Mouse (Mus musculus) liver, postnatal 0 days (tissue): ENCODE data around the gene Sv2b. TPM values are rescaled to one million over a fixed set of nuclear protein-coding genes. Genes with fewer than 3 reads are reported as not detected.

ENCODE experiments used
- ATAC-seq: fragments of 200-750 bp; cut with Nextera tagmentation; 2 replicates; pipeline ENCODE4 v1.8.0; 2017; ENCODE audit warnings: mild to moderate bottlenecking, moderate library complexity
- DNase-seq: peaks from one replicate; pipeline ENCODE4 v3.0.0-alpha.2; 2016
- H3K27ac ChIP-seq: fragments of 300-500 bp; sonication (generic); 2 replicates; pipeline ENCODE4 v1.5.1; 2014; ENCODE audit warnings: antibody characterized with exemption, moderate library complexity, mild to moderate bottlenecking, low read depth
- H3K27me3 ChIP-seq: fragments of 300-500 bp; sonication (generic); 2 replicates; pipeline ENCODE4 v1.6.1; 2014; ENCODE audit warnings: low read length, control low read depth, mixed read lengths; ENCODE audit not compliant: insufficient read depth
- H3K36me3 ChIP-seq: fragments of 300-500 bp; sonication (generic); replicated peaks from 2 replicates; pipeline ENCODE4 v1.6.1; 2014; ENCODE audit warnings: mild to moderate bottlenecking, control low read depth, low read length, moderate library complexity, mixed read lengths; ENCODE audit not compliant: insufficient read depth
- H3K4me1 ChIP-seq: fragments of 300-500 bp; sonication (generic); 2 replicates; pipeline ENCODE4 v1.6.1; 2014; ENCODE audit warnings: antibody characterized with exemption, mild to moderate bottlenecking, control low read depth; ENCODE audit not compliant: insufficient read depth
- H3K4me2 ChIP-seq: fragments of 300-500 bp; sonication (generic); 2 replicates; pipeline ENCODE4 v1.6.1; 2014; ENCODE audit warnings: low read depth, mild to moderate bottlenecking, low read length, moderate library complexity, mixed read lengths
- H3K4me3 ChIP-seq: fragments of 300-500 bp; sonication (generic); 2 replicates; pipeline ENCODE4 v1.5.1; 2014; ENCODE audit warnings: low read depth, low read length
- H3K9ac ChIP-seq: fragments of 300-500 bp; sonication (generic); replicated peaks from 2 replicates; pipeline ENCODE4 v1.6.1; 2014; ENCODE audit warnings: mild to moderate bottlenecking, moderate library complexity
- H3K9me3 ChIP-seq: fragments of 300-500 bp; sonication (generic); 2 replicates; pipeline ENCODE4 v1.6.1; 2016; ENCODE audit warnings: mild to moderate bottlenecking, control low read depth, low read length, mixed read lengths
- CTCF ChIP-seq: sonication (generic); IDR thresholded peaks from 2 replicates; pipeline ENCODE4 v1.5.1; 2016; ENCODE audit warnings: antibody characterized with exemption, low read depth
- EP300 ChIP-seq: IDR thresholded peaks from 2 replicates; pipeline ENCODE4 v1.6.1; 2016; ENCODE audit warnings: antibody characterized with exemption, low read depth, mild to moderate bottlenecking
- WGBS: fragments of 180-500 bp; shearing (Covaris S2); extraction: QIAGEN DNeasy Blood & Tissue Kit; methylation state at CpG from one replicate; pipeline ENCODE4 v1.1.7; 2014; ENCODE audit not compliant: insufficient replicate concordance; 5-methylcytosine and 5-hydroxymethylcytosine counted together
- polyA plus RNA-seq: library from polyadenylated mRNA; unstranded; fragments of >200 nt; fragmentation: Nextera tagmentation; extraction: Ambion mirVana; gene quantifications from 2 replicates; pipeline ENCODE4 v1.2.1, GENCODE M21; 2015

Gene Sv2b
- polyA plus RNA-seq, 1 experiment from 2014 or later: not detected

DNA sequence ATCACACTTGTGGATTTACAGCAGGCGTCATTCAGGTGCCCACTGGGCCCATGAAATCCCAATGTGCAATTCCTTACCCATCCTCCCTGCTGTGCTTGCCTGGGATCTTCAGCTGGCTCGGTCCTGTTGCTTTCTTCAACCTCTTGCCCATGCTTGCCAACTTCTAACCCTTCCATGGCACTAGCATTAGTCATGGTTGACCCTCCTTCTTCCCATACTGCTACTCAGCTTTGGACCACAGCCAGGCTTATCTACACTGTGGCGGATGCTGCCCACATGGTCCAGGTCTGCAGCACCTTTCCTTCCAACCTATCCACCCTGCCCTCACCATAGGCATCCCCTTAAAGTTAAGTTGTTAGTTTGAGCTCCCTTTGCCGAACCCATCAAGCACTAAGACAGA is 28.0 kb downstream of the Sv2b start:
- DNase-seq (no peak), ATAC-seq (no peak)
- H3K4me2 ChIP-seq: no peak overlapping the region
- 70% methylated on average over 4 of the region's 4 CpGs for WGBS
- no peaks in the 10 kb centered on the region for H3K4me1 ChIP-seq
- H3K27ac ChIP-seq: no peak overlapping the region
- H3K27me3 ChIP-seq: no peaks in the 10 kb centered on the region
- no peaks in the 10 kb centered on the region for H3K9me3 ChIP-seq
- H3K36me3 ChIP-seq: no peaks in the 10 kb centered on the region
- H3K4me3 ChIP-seq: no peak overlapping the region
- H3K9ac ChIP-seq: no peak overlapping the region
- no peak for TF ChIP-seq EP300
- TF ChIP-seq CTCF: no peak

DNA sequence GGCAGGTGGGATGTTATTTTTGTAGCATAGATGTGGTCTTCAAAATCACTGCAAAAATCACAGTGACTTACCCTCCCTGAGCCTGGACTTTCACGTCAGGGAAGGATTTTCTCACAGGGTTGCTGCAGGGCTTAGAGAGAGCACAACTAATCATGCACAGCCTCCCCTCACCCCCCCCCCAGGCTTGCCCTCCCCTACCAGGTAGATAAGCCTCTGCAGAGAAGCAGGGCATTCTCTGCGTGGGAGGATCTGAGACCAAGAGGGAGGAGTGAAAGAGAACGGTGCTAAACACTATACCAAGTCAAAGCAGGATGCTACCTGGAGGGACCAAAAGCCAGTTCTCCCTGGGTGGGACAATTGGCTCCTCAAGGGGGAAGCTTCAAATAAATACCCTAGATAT is 31.2 kb downstream of the Sv2b start:
- Histone ChIP-seq H3K9ac (no peak overlapping the region), H3K27me3 (no peaks in the 10 kb centered on the region), H3K4me2 (no peak overlapping the region), H3K9me3 (no peaks in the 10 kb centered on the region), H3K27ac (no peak overlapping the region), H3K36me3 (no peaks in the 10 kb centered on the region), H3K4me3 (no peak overlapping the region), H3K4me1 (no peaks in the 10 kb centered on the region)
- TF ChIP-seq CTCF: no peak
- no peak for TF ChIP-seq EP300
- no peak for ATAC-seq
- no peak for DNase-seq
- WGBS: 24% methylated on average over 3 of the region's 3 CpGs

DNA sequence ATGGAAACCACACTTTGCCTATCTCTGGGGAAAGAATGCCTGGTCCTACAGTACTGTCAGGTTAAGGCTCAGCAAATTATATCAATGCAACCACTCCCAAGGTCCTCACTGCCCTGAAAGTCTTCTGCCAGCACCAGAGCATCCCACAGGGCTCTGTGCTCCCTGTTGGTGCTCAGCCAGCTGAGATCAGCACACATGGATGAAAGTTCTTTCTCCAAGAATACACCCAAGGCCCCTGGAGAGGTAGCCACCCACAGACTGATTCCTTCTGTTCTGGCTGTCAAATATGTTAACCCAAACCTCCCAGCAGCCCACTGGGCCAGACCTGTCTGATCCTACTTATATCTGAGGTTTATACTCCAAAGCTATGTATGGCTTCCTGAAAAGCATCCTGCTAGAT is 32.3 kb downstream of the Sv2b start:
- Histone ChIP-seq H3K9ac (no peak overlapping the region), H3K4me1 (no peaks in the 10 kb centered on the region), H3K27ac (no peak overlapping the region), H3K36me3 (no peaks in the 10 kb centered on the region), H3K4me2 (no peak overlapping the region), H3K4me3 (no peak overlapping the region), H3K9me3 (no peaks in the 10 kb centered on the region), H3K27me3 (no peaks in the 10 kb centered on the region)
- ATAC-seq (no peak), DNase-seq (no peak)
- TF ChIP-seq EP300 (no peak), CTCF (no peak)

DNA sequence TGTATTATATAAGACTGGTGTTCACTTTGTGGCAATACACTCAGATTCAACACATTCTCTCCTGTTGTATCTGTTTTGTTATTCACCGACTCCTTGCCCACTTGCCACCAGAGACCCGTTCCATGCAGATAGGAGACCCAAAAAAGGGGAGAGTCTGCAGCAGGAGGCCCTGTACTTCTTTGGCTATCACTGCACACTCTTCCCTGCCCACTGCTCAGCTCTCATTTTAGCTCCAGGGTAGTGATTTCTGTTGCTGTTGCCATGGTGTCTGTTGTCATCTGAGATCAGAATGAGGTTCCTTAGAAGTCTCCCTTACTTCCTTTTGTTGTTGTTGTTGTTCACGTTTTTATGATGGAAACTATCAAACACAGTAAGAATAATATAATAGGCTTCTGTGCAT is 34.5 kb downstream of the Sv2b start:
- 59% methylated on average over 3 of the region's 3 CpGs for WGBS
- Histone ChIP-seq H3K4me1 (no peaks in the 10 kb centered on the region), H3K36me3 (no peaks in the 10 kb centered on the region), H3K27ac (no peak overlapping the region), H3K9ac (no peak overlapping the region), H3K9me3 (no peaks in the 10 kb centered on the region), H3K4me2 (no peak overlapping the region), H3K4me3 (no peak overlapping the region), H3K27me3 (no peaks in the 10 kb centered on the region)
- DNase-seq (no peak), ATAC-seq (no peak)
- TF ChIP-seq CTCF (no peak), EP300 (no peak)

DNA sequence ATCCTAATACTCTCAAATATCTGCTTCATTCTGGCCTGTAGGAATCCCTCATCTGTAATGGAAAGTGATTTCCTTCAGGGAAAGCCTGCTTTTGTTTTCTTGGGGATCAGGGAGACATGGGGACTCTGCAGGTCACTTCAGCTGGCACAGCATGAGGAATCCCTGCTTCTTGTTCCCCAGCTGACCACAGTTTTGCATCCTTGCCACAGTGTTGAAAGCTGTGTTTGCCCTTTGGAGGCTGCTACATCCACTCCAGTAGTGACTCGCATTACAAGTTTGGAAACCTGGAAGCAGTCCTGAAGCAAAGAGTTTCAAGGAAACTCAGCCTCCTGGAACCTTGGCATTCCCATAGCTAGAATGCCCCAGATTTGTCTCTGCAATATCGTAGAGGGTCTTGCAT is 35.4 kb downstream of the Sv2b start:
- Histone ChIP-seq H3K4me3 (no peak overlapping the region), H3K4me2 (no peak overlapping the region), H3K9me3 (no peaks in the 10 kb centered on the region), H3K27me3 (no peaks in the 10 kb centered on the region), H3K9ac (no peak overlapping the region), H3K27ac (no peak overlapping the region), H3K4me1 (no peaks in the 10 kb centered on the region), H3K36me3 (no peaks in the 10 kb centered on the region)
- ATAC-seq (no peak), DNase-seq (no peak)
- 63% methylated on average over 2 of the region's 2 CpGs for WGBS
- TF ChIP-seq EP300 (no peak), CTCF (no peak)

DNA sequence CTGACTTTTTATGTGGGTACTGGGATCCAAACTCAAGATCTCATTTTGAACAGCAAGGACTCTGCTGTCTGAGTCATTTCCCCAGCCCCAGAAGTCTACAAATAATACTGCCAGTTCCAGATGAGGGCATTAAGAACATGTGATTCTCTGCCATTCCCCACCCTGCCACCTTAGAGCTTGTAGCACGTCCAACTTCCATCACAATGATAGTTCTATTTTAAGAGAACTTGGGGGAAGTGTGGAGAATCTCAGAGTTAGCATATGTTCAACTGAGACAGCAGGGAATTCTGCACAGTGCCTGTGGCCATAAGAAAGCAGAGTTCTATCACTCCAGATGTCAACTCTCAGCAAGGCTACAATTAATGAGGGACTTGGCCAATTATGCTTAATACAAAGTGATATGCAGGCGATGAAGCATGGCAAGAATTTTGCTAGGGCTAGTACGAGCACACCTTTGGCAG is 37.1 kb downstream of the Sv2b start:
- ATAC-seq (no peak), DNase-seq (no peak)
- H3K4me1 ChIP-seq: no peaks in the 10 kb centered on the region
- no peak overlapping the region for H3K27ac ChIP-seq
- 53% methylated on average over 3 of the region's 3 CpGs for WGBS
- no peak overlapping the region for H3K4me3 ChIP-seq
- no peaks in the 10 kb centered on the region for H3K36me3 ChIP-seq
- H3K27me3 ChIP-seq: no peaks in the 10 kb centered on the region
- no peak overlapping the region for H3K9ac ChIP-seq
- TF ChIP-seq CTCF (no peak), EP300 (no peak)
- H3K9me3 ChIP-seq: no peaks in the 10 kb centered on the region
- no peak overlapping the region for H3K4me2 ChIP-seq

DNA sequence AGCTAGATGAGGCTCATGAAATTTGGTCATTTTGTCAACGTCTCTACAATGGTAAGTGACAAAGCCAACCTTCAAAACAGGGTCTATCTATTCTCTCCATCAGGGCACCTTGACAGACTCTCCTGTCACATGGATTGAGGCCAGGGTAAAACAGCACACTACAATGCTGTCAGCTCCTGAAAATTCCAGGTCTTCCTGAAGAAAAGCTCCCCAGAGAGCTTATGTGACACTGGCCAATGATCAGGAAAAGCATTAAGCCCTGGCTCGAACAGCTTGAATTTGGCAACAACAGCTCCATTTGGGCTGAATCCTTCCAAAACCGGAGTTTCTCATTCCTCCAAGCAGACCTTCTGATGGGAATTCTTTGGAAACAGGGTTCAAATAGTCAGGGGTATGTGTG is 37.8 kb downstream of the Sv2b start:
- H3K9me3 ChIP-seq: no peaks in the 10 kb centered on the region
- no peaks in the 10 kb centered on the region for H3K27me3 ChIP-seq
- DNase-seq: no peak
- no peak overlapping the region for H3K4me3 ChIP-seq
- no peaks in the 10 kb centered on the region for H3K4me1 ChIP-seq
- ATAC-seq: no peak
- H3K9ac ChIP-seq: no peak overlapping the region
- H3K4me2 ChIP-seq: no peak overlapping the region
- H3K27ac ChIP-seq: no peak overlapping the region
- H3K36me3 ChIP-seq: no peaks in the 10 kb centered on the region
- WGBS: 78% methylated on average over 3 of the region's 3 CpGs
- TF ChIP-seq CTCF: no peak
- TF ChIP-seq EP300: no peak
